Mouse (Mus musculus): ENCODE results near the gene Dohh.

Gene Dohh

DNA sequence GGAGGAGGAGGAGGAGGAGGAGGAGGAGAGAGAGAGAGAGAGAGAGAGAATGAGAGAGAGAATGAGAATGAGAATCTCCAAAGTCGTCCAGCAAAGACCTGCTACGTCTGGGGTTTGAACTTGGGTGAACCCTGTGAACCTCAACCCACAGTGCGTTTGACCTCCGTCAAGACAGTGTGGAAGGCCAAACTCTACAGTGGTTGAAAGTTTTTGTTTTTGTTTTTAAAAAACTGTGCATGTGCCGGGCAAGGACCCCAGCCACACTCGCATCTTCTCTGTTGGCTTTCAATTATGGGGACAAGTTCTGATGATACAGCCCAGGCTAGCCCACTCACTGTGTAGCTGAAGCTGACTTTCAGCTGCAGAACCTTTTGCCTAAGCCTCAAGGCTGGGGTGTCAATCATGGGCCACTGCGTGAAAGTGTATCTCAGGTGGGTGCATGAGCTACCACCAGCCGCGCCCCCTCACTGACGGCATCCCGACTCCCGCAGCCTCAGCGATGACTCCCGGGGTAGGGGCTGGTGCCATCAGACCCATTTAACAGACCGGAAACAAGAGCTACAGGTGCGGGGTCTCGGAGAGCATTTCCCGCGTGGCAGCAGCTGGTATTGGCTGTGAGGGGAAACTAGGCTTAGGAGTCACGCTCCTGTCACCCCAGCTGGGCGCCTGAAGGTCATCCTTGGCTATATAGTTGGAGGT lies 48.1 kb downstream of the Dohh start:
- DNase-seq, result peak; percentile 23

- DNase-seq, result peak; percentile 88
These were observed 48.6 kb downstream of the Dohh start for GRCm38 (mm10) chr10:81432868-81433262.

DNA sequence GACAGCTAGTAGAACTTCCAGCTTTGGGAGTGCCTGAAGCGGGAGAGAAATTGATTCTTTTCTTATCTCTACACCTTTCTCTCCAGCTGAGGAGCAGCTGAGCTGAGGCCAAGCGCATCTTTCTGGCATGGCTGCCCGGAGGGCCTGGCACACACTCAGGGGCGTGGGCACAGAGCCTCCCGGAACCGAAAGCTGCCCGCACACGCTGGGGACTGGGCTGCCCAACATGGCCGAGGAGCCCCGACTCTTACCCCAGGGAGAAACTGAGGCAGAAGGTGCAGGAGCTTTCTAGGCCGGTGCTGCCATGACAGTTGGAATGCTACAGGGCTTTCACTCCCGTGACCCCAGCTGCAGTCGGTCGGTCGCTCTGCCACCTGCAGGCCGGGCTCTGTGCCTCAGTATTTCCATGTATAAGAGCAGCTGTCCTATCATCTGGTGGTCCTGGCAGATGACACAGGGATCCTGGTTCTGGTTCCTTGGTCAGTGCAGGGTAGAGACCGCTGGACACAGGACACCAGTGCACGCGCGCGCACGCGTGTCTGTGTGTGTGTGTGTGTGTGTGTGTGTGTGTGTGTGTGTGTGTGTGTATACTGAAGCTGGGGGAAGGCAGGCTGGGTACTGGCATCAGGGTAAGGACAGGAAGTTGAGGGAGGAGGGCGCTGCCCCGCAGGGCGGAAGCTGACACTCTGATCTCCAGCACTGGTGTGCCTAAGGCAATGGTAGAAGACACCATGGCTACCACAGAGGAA lies 49.5 kb downstream of the Dohh start:
- DNase-seq, result peak; percentile 21

DNA sequence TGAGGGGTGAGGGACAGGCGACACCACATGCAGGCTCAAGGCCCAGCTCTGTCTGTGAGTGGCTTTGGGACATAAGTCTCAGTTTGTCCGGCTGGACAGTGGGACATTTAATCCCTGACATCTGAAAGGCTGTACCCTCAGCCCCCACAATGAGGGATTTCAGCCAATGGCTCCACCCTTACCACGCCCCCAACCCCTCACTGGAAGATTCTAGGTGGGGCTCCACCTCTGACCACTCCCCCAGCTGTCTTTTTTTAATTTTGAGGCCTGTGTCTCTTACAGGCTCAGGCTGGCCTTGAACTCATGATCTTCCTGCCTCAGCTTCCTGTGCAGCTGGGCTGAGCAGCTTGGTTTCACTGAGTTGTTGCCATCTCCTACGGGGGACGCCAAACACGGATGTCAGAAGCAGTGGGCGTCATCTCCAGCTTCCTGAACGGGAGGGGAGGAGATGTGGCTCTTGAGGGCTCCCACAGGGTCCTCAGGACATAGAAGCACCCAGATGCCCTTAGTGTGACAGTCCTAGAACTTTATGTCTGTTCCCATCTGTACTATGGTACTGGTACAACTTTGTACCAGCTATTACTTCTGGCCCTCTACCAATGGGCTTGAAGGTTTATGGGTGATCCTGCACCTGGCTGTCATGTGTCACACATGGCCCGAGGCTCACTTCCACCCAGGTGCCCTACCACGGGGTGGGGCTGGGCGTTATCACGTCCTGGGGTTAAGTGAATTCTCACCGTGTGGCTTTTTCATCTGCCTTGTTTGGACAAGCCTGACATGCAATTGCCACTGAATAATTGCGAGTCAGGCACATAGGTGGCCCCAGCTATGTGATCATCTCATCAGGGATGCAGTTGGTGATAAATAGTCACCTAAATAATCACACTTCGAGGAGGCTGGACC lies 50.4 kb downstream of the Dohh start:
- DNase-seq, result peak; percentile 9

DNA sequence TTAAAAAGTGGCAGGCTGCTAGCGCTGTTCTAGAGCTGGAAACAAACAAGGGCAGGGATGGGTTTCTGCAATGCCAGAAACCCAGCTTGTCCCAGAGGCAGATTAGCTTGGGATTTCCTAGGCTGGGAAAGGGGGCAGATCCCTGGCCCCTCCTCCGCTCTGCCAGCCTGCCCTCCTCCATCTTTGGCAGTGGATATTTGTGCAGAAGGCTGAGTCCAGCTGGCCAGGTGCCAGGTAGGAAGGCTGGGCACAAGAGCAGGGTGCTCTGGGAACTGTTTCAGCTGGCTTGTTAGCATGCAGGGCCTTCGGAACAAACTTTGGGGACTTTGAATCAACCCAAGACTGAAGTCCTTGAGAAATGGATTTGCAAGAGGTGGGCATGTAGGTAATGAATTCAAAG lies 51.2 kb downstream of the Dohh start:
- DNase-seq, result peak; percentile 77

Measured in right cerebral cortex, postnatal 14 days (tissue).